Mouse (Mus musculus) kidney, embryonic 14.5 days (tissue): Measurements from ENCODE around the gene Ugt1a5. TPM values are rescaled to one million over a fixed set of nuclear protein-coding genes. Genes with fewer than 3 reads are reported as not detected.
A peak's percentile ranks its signal among the peaks of the same experiment; 100 is the strongest.

ENCODE experiments used
- ATAC-seq: fragments of 200-750 bp; cut with Nextera tagmentation; 2 replicates; pipeline ENCODE4 v1.8.0; 2017; ENCODE audit warnings: moderate number of reproducible peaks, mild to moderate bottlenecking, moderate TSS enrichment, moderate library complexity; ENCODE audit not compliant: low FRiP score, low TSS enrichment
- H3K27ac ChIP-seq: fragments of 300-500 bp; sonication (generic); 2 replicates; pipeline ENCODE4 v1.5.1; 2014; ENCODE audit warnings: low read depth, mild to moderate bottlenecking, low read length, moderate library complexity, mixed read lengths
- H3K27me3 ChIP-seq: fragments of 300-500 bp; sonication (generic); 2 replicates; pipeline ENCODE4 v1.6.1; 2014; ENCODE audit warnings: mild to moderate bottlenecking, low read length; ENCODE audit not compliant: control insufficient read depth, insufficient read depth
- H3K36me3 ChIP-seq: fragments of 300-500 bp; sonication (generic); 2 replicates; pipeline ENCODE4 v1.6.1; 2014; ENCODE audit warnings: low read length, mixed read lengths; ENCODE audit not compliant: control insufficient read depth, insufficient read depth
- H3K4me1 ChIP-seq: fragments of 300-500 bp; sonication (generic); 2 replicates; pipeline ENCODE4 v1.6.1; 2014; ENCODE audit warnings: low read length, mixed read lengths; ENCODE audit not compliant: control insufficient read depth, insufficient read depth
- H3K4me2 ChIP-seq: fragments of 300-500 bp; sonication (generic); replicated peaks from 2 replicates; pipeline ENCODE4 v1.6.1; 2014; ENCODE audit warnings: low read depth, mild to moderate bottlenecking, low read length
- H3K4me3 ChIP-seq: fragments of 300-500 bp; sonication (generic); 2 replicates; pipeline ENCODE4 v1.5.1; 2014; ENCODE audit warnings: mild to moderate bottlenecking, low read length
- H3K9ac ChIP-seq: fragments of 300-500 bp; sonication (generic); 2 replicates; pipeline ENCODE4 v1.6.1; 2014; ENCODE audit warnings: low read depth, mild to moderate bottlenecking, low read length, moderate library complexity
- H3K9me3 ChIP-seq: fragments of 300-500 bp; sonication (generic); 2 replicates; pipeline ENCODE4 v1.6.1; 2016; ENCODE audit warnings: low read length; ENCODE audit not compliant: control insufficient read depth
- WGBS: fragments of 180-500 bp; shearing (Covaris S2); extraction: QIAGEN DNeasy Blood & Tissue Kit; methylation state at CpG from one replicate; pipeline ENCODE4 v1.1.7; 2014; 5-methylcytosine and 5-hydroxymethylcytosine counted together
- polyA plus RNA-seq: library from polyadenylated mRNA; unstranded; fragments of >200 nt; fragmentation: Nextera tagmentation; extraction: Ambion mirVana; gene quantifications from 2 replicates; pipeline ENCODE4 v1.2.1, GENCODE M21; 2014

The Ugt1a5 gene
- polyA plus RNA-seq, 1 experiment from 2014 or later: not detected

- Histone ChIP-seq H3K4me2 (no peak within 1 kb of the TSS), H3K9ac (no peak within 1 kb of the TSS), H3K27me3 (no peaks in the 10 kb centered on the region), H3K4me3 (no peak within 1 kb of the TSS), H3K27ac (no peak within 1 kb of the TSS), H3K9me3 (peaks cover 52% of the 10 kb centered on the region), H3K4me1 (no peaks in the 10 kb centered on the region), H3K36me3 (no peaks in the 10 kb centered on the region)
- WGBS: 68% methylated on average over 8 of the region's 8 CpGs
- peak; percentile 21; the same call in 1 of the 2 replicates for ATAC-seq
Observed at GRCm38 (mm10) chr1:88211812-88212211, 46.0 kb downstream of the Ugt1a5 start, which contains the start of gene Ugt1a1. Gene Ugt1a1, plus strand, starts transcription at chr1:88211959.

- no peaks in the 10 kb centered on the region for H3K36me3 ChIP-seq
- H3K9ac ChIP-seq: no peak overlapping the region
- H3K4me2 ChIP-seq: no peak overlapping the region
- 61% methylated on average over 8 of the region's 8 CpGs for WGBS
- ATAC-seq: peak; percentile 40; the same call in 1 of the 2 replicates
- H3K9me3 ChIP-seq: peaks cover 58% of the 10 kb centered on the region
- no peak overlapping the region for H3K27ac ChIP-seq
- H3K27me3 ChIP-seq: no peaks in the 10 kb centered on the region
- no peak overlapping the region for H3K4me3 ChIP-seq
- no peaks in the 10 kb centered on the region for H3K4me1 ChIP-seq
Observed at GRCm38 (mm10) chr1:88212341-88213045, 46.7 kb downstream of the Ugt1a5 start.

- Histone ChIP-seq H3K4me2 (no peak overlapping the region), H3K9ac (no peak overlapping the region), H3K4me1 (no peaks in the 10 kb centered on the region), H3K27me3 (no peaks in the 10 kb centered on the region), H3K36me3 (no peaks in the 10 kb centered on the region), H3K4me3 (no peak overlapping the region), H3K9me3 (peaks cover 60% of the 10 kb centered on the region), H3K27ac (no peak overlapping the region)
- no peak for ATAC-seq
- 84% methylated on average over 1 of the region's 1 CpGs for WGBS
Observed at GRCm38 (mm10) chr1:88213061-88213460, 47.2 kb downstream of the Ugt1a5 start.

- H3K4me1 ChIP-seq: no peaks in the 10 kb centered on the region
- no peak for ATAC-seq
Observed at GRCm38 (mm10) chr1:88213766-88214461, 48.1 kb downstream of the Ugt1a5 start.

GRCm38 (mm10) chr1:88214462-88214952 lies 48.7 kb downstream of the Ugt1a5 start:
- no peak overlapping the region for H3K27ac ChIP-seq
- H3K9ac ChIP-seq: no peak overlapping the region
- no peaks in the 10 kb centered on the region for H3K27me3 ChIP-seq
- peaks cover 60% of the 10 kb centered on the region for H3K9me3 ChIP-seq
- no peaks in the 10 kb centered on the region for H3K4me1 ChIP-seq
- no peak for ATAC-seq
- H3K4me3 ChIP-seq: no peak overlapping the region
- H3K36me3 ChIP-seq: no peaks in the 10 kb centered on the region
- WGBS: 83% methylated on average over 2 of the region's 2 CpGs
- no peak overlapping the region for H3K4me2 ChIP-seq

More at GRCm38 (mm10) chr1:88213766-88214461, 48.1 kb downstream of the Ugt1a5 start:
- no peak overlapping the region for H3K9ac ChIP-seq
- H3K27ac ChIP-seq: no peak overlapping the region
- H3K9me3 ChIP-seq: peaks cover 60% of the 10 kb centered on the region
- no peaks in the 10 kb centered on the region for H3K27me3 ChIP-seq
- H3K4me2 ChIP-seq: no peak overlapping the region
- no peaks in the 10 kb centered on the region for H3K36me3 ChIP-seq
- 76% methylated on average over 2 of the region's 2 CpGs for WGBS
- no peak overlapping the region for H3K4me3 ChIP-seq

- 73% methylated on average over 10 of the region's 10 CpGs for WGBS
- no peak for ATAC-seq
Observed at GRCm38 (mm10) chr1:88215466-88216380, 49.9 kb downstream of the Ugt1a5 start.

GRCm38 (mm10) chr1:88216551-88216950 lies 50.7 kb downstream of the Ugt1a5 start:
- Histone ChIP-seq H3K4me3 (no peak overlapping the region), H3K4me2 (no peak overlapping the region), H3K4me1 (no peaks in the 10 kb centered on the region), H3K9me3 (peaks cover 57% of the 10 kb centered on the region), H3K9ac (no peak overlapping the region), H3K36me3 (no peaks in the 10 kb centered on the region), H3K27ac (no peak overlapping the region), H3K27me3 (no peaks in the 10 kb centered on the region)
- WGBS: 60% methylated on average over 2 of the region's 2 CpGs
- ATAC-seq: no peak

More at GRCm38 (mm10) chr1:88215466-88216380, 49.9 kb downstream of the Ugt1a5 start:
- Histone ChIP-seq H3K36me3 (no peaks in the 10 kb centered on the region), H3K9ac (no peak overlapping the region), H3K27me3 (no peaks in the 10 kb centered on the region), H3K4me1 (no peaks in the 10 kb centered on the region), H3K9me3 (peaks cover 60% of the 10 kb centered on the region), H3K27ac (no peak overlapping the region), H3K4me3 (no peak overlapping the region), H3K4me2 (no peak overlapping the region)

- Histone ChIP-seq H3K9me3 (peaks cover 53% of the 10 kb centered on the region), H3K9ac (no peak overlapping the region), H3K36me3 (no peaks in the 10 kb centered on the region), H3K27ac (no peak overlapping the region), H3K4me1 (no peaks in the 10 kb centered on the region), H3K27me3 (no peaks in the 10 kb centered on the region), H3K4me2 (no peak overlapping the region), H3K4me3 (no peak overlapping the region)
- ATAC-seq: no peak
- WGBS: 59% methylated on average over 2 of the region's 2 CpGs
Observed at GRCm38 (mm10) chr1:88217144-88217543, 51.3 kb downstream of the Ugt1a5 start.
